Mouse (Mus musculus): Measurements from ENCODE around the gene Rnaset2b. TPM values are rescaled to one million over a fixed set of nuclear protein-coding genes. Genes with fewer than 3 reads are reported as not detected.
"Not testable (repeated sequence)": the region's sequence is repeated elsewhere in the genome, so short reads cannot be mapped to it uniquely, and the experiment has no call there.

Rnaset2b gene
- 93.3 and 108 TPM in 2 replicates for polyA plus RNA-seq (2014; fragmentation: Nextera tagmentation; extraction: Ambion mirVana)

DNA sequence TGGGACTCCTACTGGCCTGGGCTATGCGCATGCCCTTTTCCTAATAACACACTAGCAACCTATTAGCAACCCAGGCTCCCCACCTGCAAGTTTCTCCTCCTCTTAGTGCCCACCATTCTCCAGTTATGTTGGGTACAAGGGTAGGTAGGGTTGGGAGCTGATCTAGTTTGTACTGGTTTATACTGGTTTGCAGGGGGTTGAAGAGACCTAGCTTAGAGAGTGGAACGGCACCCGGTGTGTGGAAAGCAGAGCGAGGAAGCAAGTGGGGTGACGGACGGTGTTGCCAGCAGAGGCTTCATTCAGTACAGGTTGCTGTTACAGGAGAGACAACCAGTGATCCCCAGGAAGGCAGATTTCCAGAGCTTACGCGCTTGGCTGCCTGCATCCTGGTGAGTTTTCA, at the start of gene Rnaset2b:
TSS of gene Rnaset2b (plus strand) at position 301 of the 400 bp plus-strand sequence.
- WGBS = no CpG with 5 or more reads among the region's 8 CpGs
- not testable (repeated sequence) for H3K27ac ChIP-seq (ENCODE audit: low read depth, low read length)

DNA sequence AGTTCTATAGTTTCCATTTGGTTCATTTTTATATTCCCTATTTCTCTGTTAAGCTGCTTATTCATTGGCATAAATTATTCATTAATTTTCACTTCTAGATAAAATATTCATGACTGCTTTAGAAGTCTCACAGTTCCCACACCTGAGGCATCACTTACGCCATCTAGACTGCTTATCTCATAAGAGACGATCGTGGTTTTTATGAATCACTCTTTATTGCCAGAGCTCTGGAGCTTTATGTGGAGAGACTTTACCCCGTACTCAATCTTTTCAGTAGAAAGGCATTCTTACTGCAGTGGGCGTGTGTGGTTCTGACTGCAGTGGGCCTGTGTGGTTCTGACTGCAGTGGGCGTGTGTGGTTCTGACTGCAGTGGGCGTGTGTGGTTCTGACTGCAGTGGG, 38.8 kb upstream of the Rnaset2b start:
- ATAC-seq; H3K27ac ChIP-seq (ENCODE audit: low read depth, low read length); H3K4me3 ChIP-seq (ENCODE audit: low read depth, low read length); DNase-seq (ENCODE audit: low spot score); H3K36me3 ChIP-seq (ENCODE audit: control insufficient read depth, insufficient read depth, low read length); H3K9me3 ChIP-seq (replicated peaks; ENCODE audit: control insufficient read depth, low read length); H3K9ac ChIP-seq (ENCODE audit: low read length); H3K4me1 ChIP-seq (ENCODE audit: control insufficient read depth, insufficient read depth, low read length); H3K27me3 ChIP-seq (replicated peaks; ENCODE audit: control insufficient read depth, insufficient read depth, low read length); H3K4me2 ChIP-seq (ENCODE audit: low read length): not testable (repeated sequence)
- WGBS = 91% methylated on average over 6 of the region's 7 CpGs

More for the DNA sequence above, at the start of gene Rnaset2b:
- H3K4me3 ChIP-seq (ENCODE audit: low read depth, low read length); H3K4me1 ChIP-seq (ENCODE audit: control insufficient read depth, insufficient read depth, low read length); H3K4me2 ChIP-seq (ENCODE audit: low read length); H3K9me3 ChIP-seq (replicated peaks; ENCODE audit: control insufficient read depth, low read length); H3K27me3 ChIP-seq (replicated peaks; ENCODE audit: control insufficient read depth, insufficient read depth, low read length); H3K9ac ChIP-seq (ENCODE audit: low read length); ATAC-seq; H3K36me3 ChIP-seq (ENCODE audit: control insufficient read depth, insufficient read depth, low read length); DNase-seq (ENCODE audit: low spot score): not testable (repeated sequence)

DNA sequence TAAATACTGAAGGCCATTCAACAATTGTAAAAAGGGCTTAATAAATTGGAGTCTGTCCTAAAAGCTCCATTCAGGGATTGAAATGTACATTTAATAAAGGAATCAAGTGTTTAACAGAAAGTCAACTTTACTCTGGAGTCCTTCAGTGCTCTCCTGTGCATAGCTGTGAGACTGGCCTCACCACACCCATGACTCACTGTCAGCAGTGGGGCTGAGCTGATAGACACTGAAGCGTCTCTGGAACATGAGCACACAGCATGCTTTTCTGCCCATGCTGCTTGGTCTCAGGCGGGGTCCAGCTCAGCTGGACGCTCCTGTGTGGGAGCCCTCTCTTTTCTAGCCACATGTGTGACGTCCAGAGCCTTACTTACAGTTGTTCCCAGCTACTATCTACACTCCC, 27.9 kb upstream of the Rnaset2b start:
- no CpG with 5 or more reads among the region's 4 CpGs for WGBS
- DNase-seq (ENCODE audit: low spot score); ATAC-seq; H3K27ac ChIP-seq (ENCODE audit: low read depth, low read length); H3K9ac ChIP-seq (ENCODE audit: low read length); H3K4me1 ChIP-seq (ENCODE audit: control insufficient read depth, insufficient read depth, low read length); H3K27me3 ChIP-seq (replicated peaks; ENCODE audit: control insufficient read depth, insufficient read depth, low read length); H3K9me3 ChIP-seq (replicated peaks; ENCODE audit: control insufficient read depth, low read length); H3K4me3 ChIP-seq (ENCODE audit: low read depth, low read length); H3K4me2 ChIP-seq (ENCODE audit: low read length); H3K36me3 ChIP-seq (ENCODE audit: control insufficient read depth, insufficient read depth, low read length): not testable (repeated sequence)

DNA sequence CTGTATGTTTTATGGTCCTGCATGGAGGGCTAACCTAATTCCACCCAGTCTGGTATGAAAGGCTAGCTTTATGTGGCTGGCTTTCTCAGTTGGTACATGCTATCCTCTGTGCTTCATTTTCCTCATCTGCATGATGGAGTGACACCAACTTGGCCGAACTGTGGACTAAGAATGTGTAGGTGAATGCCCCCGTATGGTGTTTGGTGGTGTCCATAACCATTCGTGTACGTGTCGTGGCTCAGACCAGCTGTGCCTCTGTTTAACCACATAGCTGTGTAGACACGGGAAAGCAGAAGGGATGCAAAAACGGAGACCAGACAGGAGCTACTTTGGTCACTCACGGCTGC, 22.8 kb upstream of the Rnaset2b start:
- not testable (repeated sequence) for ATAC-seq; H3K36me3 ChIP-seq (ENCODE audit: control insufficient read depth, insufficient read depth, low read length); DNase-seq (ENCODE audit: low spot score); H3K9ac ChIP-seq (ENCODE audit: low read length); H3K4me1 ChIP-seq (ENCODE audit: control insufficient read depth, insufficient read depth, low read length); H3K27me3 ChIP-seq (replicated peaks; ENCODE audit: control insufficient read depth, insufficient read depth, low read length); H3K27ac ChIP-seq (ENCODE audit: low read depth, low read length); H3K9me3 ChIP-seq (replicated peaks; ENCODE audit: control insufficient read depth, low read length)
- no CpG with 5 or more reads among the region's 8 CpGs for WGBS
- H3K4me2 ChIP-seq (ENCODE audit: low read length) = peak overlapping the region; percentile 57
- H3K4me3 ChIP-seq (ENCODE audit: low read depth, low read length) = peak overlapping the region; percentile 46

DNA sequence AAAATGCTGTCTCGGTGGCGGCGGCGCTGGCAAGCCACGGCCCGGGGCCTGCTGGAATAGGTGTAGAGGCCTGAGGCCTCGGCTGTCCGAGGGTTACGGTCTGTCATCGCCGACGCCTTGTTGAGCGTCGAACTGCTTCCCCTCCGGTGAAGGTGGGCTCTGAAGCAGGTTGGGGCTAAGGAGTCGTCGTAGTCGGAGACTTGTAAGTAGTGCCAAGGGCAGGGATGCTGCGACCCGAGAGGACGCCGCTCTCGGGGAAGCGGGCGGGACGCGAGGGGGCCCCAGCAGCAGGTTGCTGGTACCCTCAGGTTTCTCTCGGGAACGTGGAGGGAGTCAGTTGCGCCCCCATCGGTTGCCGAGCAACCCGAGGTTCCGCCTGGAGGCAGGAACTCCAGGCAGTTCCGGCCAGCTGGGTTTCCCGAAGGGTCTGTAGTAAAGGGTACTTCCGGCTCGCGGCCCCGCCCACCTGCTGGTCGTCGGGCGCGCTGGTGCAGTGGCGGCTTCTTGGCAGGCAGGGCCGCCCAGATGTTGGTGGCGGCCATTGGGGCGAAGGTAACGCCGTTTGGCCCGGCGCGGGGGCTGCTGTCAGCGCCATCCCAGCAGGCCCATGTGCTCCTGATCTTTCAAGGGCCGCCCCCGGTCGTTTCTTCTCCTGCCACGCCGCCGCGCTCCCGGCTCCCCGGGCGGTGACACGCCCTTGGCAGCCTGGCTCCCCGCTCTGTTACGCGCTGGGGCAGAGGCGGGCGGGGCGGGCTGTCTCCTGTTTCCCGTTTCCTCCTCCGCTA, 22.3 kb upstream of the Rnaset2b start, which contains the start of gene Rsph3b:
TSS of gene Rsph3b (minus strand) at position 699 of the 785 bp plus-strand sequence.
- Histone ChIP-seq H3K4me2 (ENCODE audit: low read length) (peak within 1 kb of the TSS; percentile 57), H3K9ac (ENCODE audit: low read length) (peak within 1 kb of the TSS; percentile 62), H3K27ac (ENCODE audit: low read depth, low read length) (peak within 1 kb of the TSS; percentile 65; the same call in 1 of the 2 replicates), H3K4me3 (ENCODE audit: low read depth, low read length) (peak within 1 kb of the TSS; percentile 46)
- H3K9me3 ChIP-seq (replicated peaks; ENCODE audit: control insufficient read depth, low read length); H3K36me3 ChIP-seq (ENCODE audit: control insufficient read depth, insufficient read depth, low read length); H3K4me1 ChIP-seq (ENCODE audit: control insufficient read depth, insufficient read depth, low read length); H3K27me3 ChIP-seq (replicated peaks; ENCODE audit: control insufficient read depth, insufficient read depth, low read length): not testable (repeated sequence)
- peak; percentile 98 for ATAC-seq
- WGBS = under 1% methylated on average over 66 of the region's 73 CpGs
- peak; percentile 93 for DNase-seq (ENCODE audit: low spot score)

DNA sequence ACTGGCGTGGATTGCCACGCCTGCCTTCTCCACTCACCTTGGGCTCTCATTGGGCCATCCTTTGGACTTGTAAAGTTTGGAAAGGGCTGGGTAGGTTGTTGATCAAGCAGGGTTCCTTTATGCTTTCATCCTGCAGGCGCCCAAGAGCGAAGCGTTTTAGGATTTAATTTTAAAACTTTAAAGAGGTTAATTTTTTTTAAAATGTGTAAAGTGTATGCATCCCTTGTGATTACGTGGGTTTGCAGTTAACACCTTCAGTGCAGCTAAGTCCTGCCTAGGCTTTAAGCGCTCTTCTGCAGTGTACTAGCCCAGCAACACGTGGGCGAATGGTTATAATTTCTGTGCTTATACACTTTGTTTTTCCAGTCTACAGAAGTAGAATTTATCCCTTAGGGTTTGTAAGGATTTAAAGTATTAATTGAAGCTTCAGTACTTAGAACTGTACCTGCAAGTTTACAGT, 21.6 kb upstream of the Rnaset2b start:
- H3K4me1 ChIP-seq (ENCODE audit: control insufficient read depth, insufficient read depth, low read length); H3K9me3 ChIP-seq (replicated peaks; ENCODE audit: control insufficient read depth, low read length); H3K36me3 ChIP-seq (ENCODE audit: control insufficient read depth, insufficient read depth, low read length); H3K27me3 ChIP-seq (replicated peaks; ENCODE audit: control insufficient read depth, insufficient read depth, low read length); H3K27ac ChIP-seq (ENCODE audit: low read depth, low read length): not testable (repeated sequence)
- Histone ChIP-seq H3K4me3 (ENCODE audit: low read depth, low read length) (peak overlapping the region; percentile 46), H3K9ac (ENCODE audit: low read length) (peak overlapping the region; percentile 62), H3K4me2 (ENCODE audit: low read length) (peak overlapping the region; percentile 57)
- ATAC-seq = peak; percentile 33
- peak; percentile 4 for DNase-seq (ENCODE audit: low spot score)
- WGBS = 14% methylated on average over 9 of the region's 9 CpGs

DNA sequence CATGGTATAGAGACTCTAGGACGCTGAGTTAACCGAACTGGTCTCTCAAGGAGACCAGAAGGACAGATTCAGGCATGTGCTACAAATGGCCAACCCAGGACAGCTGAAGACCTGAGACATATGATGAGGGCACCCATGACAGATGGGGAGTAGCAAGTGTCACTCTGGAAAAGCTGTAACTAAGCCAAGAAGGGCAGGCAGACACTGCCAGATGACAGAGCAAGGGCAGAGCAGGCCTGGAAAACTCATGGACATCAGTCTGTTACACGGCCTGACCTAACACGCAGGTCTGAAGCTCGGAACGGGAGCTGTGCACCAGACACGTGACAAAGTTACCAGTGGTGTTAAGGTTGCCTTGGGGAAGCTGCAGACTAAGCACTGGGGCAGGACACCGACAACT, 11.6 kb upstream of the Rnaset2b start:
- 94% methylated on average over 5 of the region's 8 CpGs for WGBS
- H3K4me2 ChIP-seq (ENCODE audit: low read length); H3K4me1 ChIP-seq (ENCODE audit: control insufficient read depth, insufficient read depth, low read length); H3K4me3 ChIP-seq (ENCODE audit: low read depth, low read length); H3K9me3 ChIP-seq (replicated peaks; ENCODE audit: control insufficient read depth, low read length); H3K36me3 ChIP-seq (ENCODE audit: control insufficient read depth, insufficient read depth, low read length); H3K9ac ChIP-seq (ENCODE audit: low read length); H3K27ac ChIP-seq (ENCODE audit: low read depth, low read length); ATAC-seq; DNase-seq (ENCODE audit: low spot score); H3K27me3 ChIP-seq (replicated peaks; ENCODE audit: control insufficient read depth, insufficient read depth, low read length): not testable (repeated sequence)

DNA sequence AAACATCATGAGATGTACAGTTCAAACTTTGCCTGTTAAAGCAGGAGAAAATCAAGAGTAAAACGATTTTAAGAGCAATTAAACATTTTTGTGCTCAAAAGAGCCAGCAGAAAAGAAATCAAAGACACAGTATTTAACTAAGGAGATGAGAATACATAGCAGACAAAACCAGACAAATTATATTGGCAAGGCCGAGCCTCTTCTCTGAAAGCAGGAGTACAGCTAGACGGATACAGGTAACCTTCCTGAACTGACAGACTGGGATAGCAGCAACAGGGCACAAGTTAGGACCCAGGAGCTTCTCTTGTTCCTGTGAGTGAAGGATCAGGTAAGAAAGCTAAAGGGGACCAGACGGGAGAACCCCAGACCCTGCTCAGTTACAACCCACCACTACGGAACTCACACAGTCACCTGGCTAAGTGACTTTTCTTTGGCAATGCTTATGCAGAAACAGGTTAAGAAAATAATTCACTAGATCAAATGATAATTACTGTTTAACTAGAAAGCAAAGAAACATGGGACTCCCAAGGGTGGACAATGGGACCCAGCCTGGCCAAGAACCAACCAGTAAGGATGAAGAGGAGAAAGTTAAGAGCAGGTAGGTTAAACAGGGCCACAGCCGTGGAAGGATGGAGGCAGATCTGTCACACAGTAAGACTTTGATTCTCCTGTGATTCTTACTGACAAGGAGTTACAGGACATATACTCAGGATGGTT, 10.7 kb upstream of the Rnaset2b start:
- WGBS = 53% methylated on average over 5 of the region's 6 CpGs
- not testable (repeated sequence) for ATAC-seq; H3K9me3 ChIP-seq (replicated peaks; ENCODE audit: control insufficient read depth, low read length); H3K9ac ChIP-seq (ENCODE audit: low read length); H3K27me3 ChIP-seq (replicated peaks; ENCODE audit: control insufficient read depth, insufficient read depth, low read length); DNase-seq (ENCODE audit: low spot score); H3K4me3 ChIP-seq (ENCODE audit: low read depth, low read length); H3K4me1 ChIP-seq (ENCODE audit: control insufficient read depth, insufficient read depth, low read length); H3K36me3 ChIP-seq (ENCODE audit: control insufficient read depth, insufficient read depth, low read length); H3K27ac ChIP-seq (ENCODE audit: low read depth, low read length)
- H3K4me2 ChIP-seq (ENCODE audit: low read length) = peak overlapping the region; percentile 42

DNA sequence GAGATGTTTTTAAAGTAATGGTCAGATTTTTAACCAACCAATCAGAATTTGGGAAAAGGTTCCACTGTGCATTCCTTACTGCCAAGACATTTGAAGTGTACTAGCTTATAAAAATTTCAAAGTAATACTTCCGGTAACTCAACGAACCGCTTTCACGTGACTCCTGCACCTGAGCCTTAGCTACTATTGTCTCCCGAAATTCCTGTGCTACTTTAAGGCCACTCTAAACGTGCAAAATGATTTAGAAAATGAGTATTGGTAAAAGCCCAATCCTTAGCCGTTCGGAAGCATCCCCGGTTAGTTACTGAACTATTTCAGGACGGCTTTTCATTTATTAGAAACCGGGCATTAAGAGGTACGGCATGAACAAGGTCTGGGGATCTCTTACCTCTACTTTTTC, 10.1 kb upstream of the Rnaset2b start:
- 0 out of 2 replicates have a peak overlapping the region, but pooled peaks have one; percentile 48 for H3K9ac ChIP-seq (ENCODE audit: low read length)
- not testable (repeated sequence) for ATAC-seq; DNase-seq (ENCODE audit: low spot score); H3K27me3 ChIP-seq (replicated peaks; ENCODE audit: control insufficient read depth, insufficient read depth, low read length); H3K27ac ChIP-seq (ENCODE audit: low read depth, low read length); H3K9me3 ChIP-seq (replicated peaks; ENCODE audit: control insufficient read depth, low read length); H3K4me1 ChIP-seq (ENCODE audit: control insufficient read depth, insufficient read depth, low read length); H3K36me3 ChIP-seq (ENCODE audit: control insufficient read depth, insufficient read depth, low read length)
- under 1% methylated on average over 12 of the region's 12 CpGs for WGBS
- peak overlapping the region; percentile 42 for H3K4me2 ChIP-seq (ENCODE audit: low read length)
- peak overlapping the region; percentile 40 for H3K4me3 ChIP-seq (ENCODE audit: low read depth, low read length)
